Mouse (Mus musculus): ENCODE measurements around the gene Ccser1. TPM values are rescaled to one million over a fixed set of nuclear protein-coding genes. Genes with fewer than 3 reads are reported as not detected.

The Ccser1 gene
- total RNA-seq, 2 experiments from 2014 or later: 0.47 to 1.9 TPM

DNA sequence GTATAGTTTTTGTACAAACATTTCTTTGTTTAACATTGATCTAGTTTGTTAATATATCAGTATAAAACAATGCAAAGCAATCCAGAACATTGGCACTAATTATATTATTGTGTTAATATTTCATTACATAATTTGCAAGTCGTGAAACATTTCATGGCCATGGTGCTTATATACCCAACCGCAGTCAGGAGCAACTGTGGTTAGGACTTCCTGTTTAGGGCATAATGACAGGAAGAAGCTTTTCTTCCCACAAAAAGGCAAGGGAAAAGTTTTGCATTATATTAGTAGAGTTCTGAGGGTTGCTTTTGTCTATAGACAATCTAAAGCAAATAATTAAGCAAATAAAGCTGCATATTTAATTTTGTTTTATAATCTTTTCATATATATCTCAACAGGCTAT is 247.4 kb downstream of the Ccser1 start:
- peak; percentile 85 for ATAC-seq (replicated peaks; ENCODE audit: poor library complexity)

DNA sequence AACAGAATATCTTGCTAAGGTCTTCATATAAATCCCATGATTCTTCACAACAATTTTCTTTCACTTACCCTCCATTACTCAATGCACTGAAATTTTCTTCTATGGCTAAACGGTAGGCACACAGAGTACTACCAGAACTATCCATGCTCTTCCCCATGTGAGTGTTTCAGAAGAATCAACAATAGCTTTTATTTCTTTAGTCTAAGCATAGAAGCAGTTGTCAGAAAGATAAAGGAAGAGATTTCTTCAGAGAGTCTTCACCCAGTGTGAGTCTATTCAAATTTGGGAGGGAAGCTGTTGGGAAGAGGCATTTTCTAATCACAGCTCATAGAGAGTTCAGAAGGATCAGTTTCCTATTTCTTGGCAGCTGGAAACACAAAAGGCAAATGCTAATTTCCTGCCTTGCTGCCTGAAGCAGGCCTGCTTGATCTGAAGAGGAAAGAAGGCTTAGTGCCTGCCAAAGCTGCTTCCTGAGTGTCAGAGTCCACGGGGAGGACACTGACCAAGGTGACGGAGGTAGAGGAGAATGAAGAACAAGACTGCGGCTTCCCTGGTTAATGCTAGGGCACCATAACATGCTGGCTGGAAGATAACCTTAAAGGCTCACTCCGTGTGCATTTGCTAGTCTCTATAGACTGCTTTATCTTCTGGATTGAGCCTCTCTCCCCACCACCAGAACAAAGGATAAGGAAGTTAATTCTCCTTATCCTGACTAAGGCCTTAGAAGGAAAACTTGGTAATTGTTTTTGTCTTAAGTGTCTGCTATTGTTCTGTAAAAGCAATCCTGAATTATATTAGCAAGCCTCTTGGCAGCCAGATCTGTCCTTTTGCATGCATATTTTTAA is 251.0 kb downstream of the Ccser1 start:
- 0 out of 2 replicates have a peak, but pooled peaks have one; percentile 41 for ATAC-seq (replicated peaks; ENCODE audit: poor library complexity)

DNA sequence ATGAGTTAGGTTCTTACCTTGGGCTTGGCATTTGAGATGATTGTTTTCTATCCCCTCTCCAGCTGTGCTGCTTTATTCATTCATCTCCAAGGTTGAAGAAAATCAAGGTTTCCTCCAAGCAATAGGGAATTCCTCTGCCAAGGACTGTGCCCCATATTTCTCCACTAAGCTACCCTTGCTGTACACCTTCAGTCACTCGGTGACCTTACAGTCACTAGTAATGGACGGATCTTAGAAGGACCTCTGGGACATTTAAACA is 251.5 kb downstream of the Ccser1 start:
- ATAC-seq (replicated peaks; ENCODE audit: poor library complexity): no peak

DNA sequence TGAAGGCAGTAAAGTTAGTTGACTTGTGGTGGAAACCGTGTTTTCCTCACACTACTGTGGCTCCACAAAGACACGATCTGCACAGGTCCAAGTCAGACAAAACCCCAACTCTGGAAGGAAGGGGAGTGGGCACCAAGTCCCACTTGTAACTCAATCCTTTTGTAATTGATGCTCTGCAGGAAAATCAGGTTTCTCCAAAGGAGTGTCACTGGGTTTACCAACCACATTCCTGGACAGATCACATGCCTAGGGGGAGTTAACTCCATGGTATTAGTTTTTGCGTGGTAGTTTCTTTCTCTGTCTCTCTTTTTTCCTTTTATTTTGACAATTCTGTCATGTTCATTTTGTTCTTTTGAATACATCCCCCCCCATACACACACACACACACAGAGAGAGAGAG is 252.0 kb downstream of the Ccser1 start:
- ATAC-seq (replicated peaks; ENCODE audit: poor library complexity): no peak

DNA sequence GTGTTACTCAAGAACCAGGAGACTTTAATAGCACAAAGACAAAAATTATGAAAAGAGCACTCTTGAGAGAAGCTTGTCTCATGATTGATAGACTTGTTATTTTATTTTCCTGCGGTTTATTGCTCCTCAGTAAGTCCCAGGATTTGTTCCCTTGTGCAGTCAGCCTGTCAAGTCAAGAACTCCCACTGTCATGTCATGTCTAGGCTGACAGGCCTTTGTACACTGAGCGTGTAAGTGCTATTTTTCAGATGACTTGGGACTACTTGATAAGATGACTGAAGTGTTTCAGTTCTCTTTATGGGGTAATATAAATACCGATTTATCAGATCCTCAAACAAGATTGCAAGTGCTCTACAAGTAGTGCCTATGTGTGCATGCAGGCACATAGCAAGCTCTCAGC is 252.6 kb downstream of the Ccser1 start:
- 0 out of 2 replicates have a peak, but pooled peaks have one; percentile 31 for ATAC-seq (replicated peaks; ENCODE audit: poor library complexity)

DNA sequence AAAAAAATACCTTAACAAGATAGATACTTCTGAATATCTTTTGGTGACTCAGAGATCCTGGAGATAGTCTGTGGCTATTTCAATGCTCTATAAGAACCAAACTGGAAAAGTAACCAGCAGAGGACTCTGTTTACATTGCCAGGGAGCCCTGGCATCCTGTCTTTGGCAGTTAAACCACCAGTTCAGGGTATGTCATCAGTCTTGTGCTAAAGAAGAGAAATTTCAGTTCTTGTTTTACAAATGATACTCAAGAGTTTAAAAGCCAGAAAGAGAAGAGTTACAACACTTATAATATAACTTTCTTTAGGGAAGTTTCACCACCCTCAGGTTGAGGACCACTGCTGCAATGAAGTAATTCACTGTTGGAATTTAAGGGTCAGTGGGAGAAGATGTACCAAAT is 258.0 kb downstream of the Ccser1 start:
- ATAC-seq (replicated peaks; ENCODE audit: poor library complexity): peak; percentile 96

DNA sequence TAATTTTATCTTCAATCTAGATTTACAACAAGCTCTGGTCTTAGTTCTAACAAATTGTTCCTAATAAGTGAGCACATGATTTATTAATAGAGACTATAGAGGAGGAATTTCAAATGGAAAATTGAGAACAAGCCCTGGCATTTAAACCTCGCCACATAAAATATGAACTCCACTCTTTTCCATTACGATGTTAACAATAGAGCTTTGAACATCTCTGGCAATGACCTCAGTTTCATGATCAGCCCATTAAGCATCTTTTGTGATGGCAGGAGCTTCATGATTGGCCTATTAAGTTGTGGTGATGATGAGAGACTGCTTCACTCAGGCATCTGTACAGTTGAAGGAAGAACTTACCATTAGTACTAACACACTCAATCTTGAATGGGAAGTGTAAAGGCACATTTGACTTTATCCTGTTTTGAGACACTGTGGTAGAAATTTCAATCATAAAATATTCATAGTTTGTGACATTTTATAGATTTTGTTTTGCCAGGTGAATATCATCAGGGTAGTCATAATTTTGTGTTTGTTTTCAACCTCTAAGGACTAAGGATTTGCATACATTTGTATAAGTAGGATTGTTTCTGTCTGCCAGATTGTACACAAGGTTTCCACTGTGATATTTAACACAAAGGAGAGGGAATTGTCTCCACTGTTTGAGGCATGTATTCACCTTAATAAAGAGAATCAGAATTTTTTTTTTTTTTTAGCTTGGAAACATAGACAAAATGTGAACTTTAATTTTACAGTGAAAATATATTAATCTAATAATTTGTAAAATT is 291.4 kb downstream of the Ccser1 start:
- ATAC-seq (replicated peaks; ENCODE audit: poor library complexity): no peak

DNA sequence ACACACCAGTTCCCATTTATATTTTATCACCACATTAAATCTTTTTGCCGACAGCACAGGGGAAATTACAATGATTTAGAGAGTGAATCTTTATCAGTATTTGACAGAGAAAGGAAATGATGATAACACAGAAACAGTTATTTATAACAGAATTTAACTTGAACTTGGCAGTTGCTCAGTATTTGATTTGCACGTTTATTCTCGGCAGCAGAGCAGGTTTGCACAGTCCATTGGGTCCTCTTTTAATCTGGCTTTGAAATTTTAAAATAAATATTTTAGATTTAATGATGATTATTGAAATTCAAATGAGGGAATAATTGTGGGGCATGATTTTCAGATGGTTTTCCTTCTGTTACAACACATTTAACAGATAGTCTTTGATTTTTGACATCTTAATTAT is 305.2 kb downstream of the Ccser1 start:
- no peak for ATAC-seq (replicated peaks; ENCODE audit: poor library complexity)

DNA sequence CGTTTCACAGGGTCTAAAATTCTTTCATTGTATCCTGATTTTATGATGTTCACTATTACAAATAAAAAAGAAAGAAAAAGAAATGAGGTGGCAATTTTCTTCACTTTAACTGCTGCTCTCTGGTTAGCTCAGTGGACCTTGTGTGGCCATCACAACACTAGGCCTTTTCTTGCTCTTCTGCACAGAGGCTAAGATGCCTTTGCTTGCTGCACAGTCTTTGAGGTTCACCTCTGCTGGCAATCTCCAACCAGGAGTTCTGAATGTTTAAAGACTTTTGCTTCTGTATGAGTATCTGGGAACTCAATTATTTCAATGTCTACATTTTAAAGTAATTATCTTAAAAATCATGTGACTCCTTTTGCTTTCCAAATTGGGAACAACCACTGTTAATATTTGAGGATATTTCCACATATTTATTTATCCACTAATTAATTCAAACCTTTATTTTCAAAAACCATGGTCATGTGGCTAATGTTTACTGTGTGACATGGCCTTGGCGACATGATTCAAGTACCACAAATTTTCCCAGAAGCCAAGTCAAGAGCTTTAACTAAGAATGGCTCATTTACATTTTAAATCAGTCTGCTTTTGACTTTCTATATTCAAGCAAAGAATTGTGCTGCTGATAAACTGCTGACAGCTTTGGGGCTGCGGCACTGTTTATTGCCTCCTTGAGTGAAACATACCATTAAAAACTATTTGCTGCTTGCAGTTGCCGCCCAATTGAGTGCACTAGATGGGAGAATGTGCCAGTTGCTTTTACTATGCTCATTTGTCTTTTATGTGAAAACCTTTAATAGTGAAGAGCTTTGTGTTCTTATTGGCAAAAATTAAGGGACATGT is 312.1 kb downstream of the Ccser1 start:
- no peak for ATAC-seq (replicated peaks; ENCODE audit: poor library complexity)

DNA sequence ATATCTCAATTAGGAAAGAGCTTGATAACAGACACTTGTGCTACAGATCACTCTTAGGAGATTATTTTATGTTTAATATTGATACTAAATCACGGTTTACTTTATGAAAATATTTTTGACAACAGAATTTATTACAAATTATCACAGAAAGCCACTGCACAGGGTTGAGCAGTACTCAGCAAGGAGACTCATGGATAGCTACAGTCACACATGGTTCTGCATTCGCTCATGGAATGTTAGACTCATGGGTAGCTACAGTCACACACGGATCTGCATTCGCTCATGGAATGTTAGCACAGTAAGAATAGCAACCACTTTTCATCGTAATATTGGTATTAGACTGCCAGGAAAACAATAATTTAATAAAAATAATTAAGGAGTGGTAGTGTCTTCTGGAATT is 313.3 kb downstream of the Ccser1 start:
- no peak for ATAC-seq (replicated peaks; ENCODE audit: poor library complexity)

DNA sequence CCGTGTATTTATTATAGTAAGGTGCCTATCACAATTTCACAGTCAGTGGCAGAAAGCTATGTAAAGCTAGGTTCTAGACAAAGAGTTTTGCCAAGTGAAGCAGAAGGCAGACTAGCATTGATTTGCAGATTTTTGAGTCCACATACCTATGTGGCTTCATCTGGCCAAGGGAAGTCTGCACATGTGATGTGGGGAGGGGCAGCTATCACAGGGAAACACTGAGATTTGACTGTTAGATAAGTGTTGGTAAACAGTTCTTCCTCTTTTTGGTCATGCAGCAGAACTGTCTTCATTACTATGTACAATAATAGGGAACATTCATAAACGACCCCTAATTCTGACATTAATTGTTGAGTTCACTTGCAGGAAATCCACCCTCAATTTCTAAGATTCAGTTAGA is 335.2 kb downstream of the Ccser1 start:
- ATAC-seq (replicated peaks; ENCODE audit: poor library complexity): peak; percentile 83

DNA sequence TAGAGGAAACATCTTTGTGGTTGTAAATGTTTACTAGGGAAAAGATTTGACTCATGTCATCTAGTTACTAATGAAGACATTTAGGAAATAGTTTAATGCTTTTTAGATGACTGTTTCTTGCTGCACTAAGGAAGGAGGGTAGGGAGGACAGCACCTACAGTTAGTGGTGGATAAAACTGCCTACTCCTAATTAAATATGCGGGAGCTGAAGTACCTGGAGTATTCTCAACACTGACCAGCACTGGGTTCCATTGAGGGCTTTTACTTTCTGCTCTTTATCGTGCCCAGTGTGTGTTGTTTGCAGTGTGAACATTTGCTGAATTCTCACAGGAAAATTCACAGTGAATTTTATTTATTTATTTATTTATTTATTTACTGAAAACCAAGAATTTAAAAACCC is 341.5 kb downstream of the Ccser1 start:
- ATAC-seq (replicated peaks; ENCODE audit: poor library complexity): no peak

DNA sequence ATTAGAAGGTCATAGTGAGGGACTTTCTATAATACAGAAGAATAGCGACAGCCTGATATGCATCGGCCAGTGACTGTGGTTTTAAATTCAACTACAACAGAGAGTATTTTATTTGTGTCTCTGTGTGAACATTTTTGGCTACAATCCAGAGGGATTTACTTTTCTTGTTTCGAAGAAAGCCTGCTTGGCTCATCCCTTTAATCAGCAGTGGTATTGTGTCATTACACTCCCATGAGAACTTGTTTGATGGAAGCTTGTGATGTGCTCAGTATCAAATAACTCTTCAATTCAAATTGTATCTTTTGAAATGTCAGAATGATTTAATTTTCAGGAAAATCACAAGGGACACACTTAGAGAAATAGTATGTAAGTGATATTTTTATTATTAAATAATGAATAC is 342.0 kb downstream of the Ccser1 start:
- ATAC-seq (replicated peaks; ENCODE audit: poor library complexity): no peak

DNA sequence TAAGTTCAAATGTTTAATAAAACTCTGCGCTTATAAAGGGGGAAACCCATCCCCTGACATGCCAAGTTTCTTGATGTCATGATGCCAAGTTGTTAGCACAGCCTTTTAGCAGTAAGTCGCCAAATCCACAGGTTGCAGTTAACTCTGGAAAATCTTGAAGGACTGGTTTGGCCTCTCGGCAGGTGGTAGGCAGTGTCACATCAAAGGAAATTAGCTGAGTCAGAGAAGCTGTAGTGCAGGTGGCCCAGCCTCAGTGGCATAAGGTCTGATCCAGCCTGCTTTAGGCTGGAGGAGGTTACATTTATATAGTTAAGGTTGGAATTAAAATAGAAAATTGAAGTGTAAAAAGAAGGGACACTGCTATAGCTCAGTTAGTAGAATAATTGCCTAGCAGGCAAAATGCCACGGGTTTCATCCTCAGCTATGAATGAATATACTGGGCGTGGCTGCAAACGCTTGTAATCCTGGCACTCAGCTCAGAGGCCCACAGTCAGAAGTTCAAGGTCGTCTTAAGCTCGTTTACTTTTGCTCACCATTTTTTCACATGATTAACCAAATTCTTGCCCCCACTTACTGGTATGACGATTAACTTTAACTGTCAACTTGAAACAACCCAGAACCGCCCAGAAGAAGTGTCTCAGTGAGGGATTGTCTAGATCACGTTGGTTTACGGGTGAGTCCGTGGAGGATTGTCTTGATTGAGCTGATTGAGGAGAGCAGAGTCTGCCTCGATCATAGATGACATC is 343.8 kb downstream of the Ccser1 start:
- no peak for ATAC-seq (replicated peaks; ENCODE audit: poor library complexity)

DNA sequence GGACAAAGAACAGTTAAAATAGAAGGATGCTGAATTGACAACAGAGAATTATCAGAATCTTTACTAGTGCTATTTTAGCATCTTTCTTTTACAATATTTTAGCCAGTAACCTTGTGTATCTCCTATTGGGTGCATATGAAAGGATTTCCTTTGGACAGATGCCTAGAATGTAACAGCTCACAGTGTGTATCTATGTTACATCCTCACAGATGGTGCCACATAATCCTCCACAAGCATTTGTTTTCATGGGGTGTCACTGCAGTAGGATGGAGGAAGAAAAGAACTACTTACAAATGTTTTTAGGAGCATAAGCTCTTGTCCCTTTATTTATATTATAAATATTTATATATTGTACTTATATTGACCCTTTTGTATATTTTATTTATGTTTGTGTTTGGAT is 360.6 kb downstream of the Ccser1 start:
- ATAC-seq (replicated peaks; ENCODE audit: poor library complexity): no peak

DNA sequence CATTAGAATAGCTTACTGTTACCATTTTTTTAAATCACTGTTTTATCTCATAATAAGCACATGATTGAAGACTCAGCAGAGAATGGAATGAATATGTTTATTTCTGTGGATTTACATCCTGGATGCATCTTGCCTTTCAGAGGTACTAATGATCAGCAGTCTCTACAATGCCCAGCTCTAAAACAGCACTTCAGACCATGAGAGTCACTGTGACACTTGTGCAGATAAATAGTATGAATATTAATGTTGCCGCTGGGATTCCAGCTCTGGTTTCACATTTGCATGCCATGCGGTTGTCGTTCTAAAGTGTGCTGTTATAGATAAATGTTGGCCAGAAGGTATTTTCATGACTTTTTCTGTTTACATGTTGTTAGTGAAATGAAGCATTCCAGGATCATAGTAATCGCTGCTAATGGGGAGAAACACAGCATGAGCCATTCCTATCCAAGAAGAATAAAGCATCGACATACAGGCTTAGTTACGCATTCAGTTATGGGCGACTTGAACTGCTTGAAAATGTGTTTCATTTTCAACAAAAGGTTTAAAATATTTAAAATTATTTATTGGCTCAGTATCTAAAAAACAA is 363.4 kb downstream of the Ccser1 start:
- no peak for ATAC-seq (replicated peaks; ENCODE audit: poor library complexity)

DNA sequence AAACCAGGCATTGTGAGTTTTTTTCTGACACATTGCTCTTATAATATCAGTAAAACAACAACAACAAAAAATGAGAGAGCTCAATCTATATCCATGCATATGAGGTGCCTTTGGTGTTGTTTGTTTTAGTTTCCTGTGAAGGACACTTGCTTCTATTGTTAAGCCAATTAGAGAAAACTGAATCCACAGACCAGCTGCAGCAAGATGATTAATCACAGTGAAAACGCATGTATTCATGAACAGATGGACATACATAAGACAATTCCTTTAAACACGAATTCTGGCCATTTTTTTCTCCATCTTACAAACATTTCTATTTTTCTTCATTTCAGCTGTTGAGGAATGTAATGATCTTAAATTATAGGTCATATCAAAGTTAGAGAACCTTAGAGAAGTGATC is 387.4 kb downstream of the Ccser1 start:
- ATAC-seq (replicated peaks; ENCODE audit: poor library complexity): no peak

DNA sequence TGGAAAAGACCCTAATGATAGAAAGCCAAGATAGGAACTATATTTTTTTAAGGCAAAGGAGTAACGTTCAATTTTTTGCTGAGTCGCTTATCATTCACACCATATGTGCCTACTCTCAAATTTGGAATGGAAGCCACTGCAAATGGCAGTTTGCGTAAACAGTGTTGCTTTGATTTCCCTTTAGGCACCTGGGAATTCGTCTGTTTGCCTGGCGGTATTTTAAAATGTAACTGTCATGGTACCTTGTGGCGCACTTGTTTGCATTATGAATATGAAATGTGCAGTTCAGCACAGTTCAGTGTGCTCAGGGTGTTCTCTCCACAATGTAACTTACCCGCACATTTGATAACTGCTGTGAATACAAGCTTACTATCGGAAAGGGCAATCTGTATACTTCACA is 387.8 kb downstream of the Ccser1 start:
- no peak for ATAC-seq (replicated peaks; ENCODE audit: poor library complexity)

DNA sequence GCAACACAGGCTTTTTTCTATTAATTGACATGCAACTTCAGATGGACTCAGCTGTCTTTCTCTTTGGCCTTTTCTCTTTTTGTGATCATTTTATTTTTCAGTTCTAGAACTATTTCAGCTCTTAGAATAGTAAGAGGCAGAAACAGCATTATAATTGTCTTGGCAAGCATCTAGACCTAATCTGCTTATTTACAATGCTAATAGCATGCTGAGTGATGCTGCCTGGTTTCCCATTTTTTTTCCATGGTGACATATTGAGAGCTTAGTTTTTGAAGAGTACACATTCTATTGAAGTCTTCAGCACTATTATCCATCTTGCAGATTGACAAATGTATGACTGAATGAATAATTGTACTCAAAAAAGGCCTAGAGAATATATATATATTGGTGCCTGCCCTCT is 401.6 kb downstream of the Ccser1 start:
- ATAC-seq (replicated peaks; ENCODE audit: poor library complexity): no peak

DNA sequence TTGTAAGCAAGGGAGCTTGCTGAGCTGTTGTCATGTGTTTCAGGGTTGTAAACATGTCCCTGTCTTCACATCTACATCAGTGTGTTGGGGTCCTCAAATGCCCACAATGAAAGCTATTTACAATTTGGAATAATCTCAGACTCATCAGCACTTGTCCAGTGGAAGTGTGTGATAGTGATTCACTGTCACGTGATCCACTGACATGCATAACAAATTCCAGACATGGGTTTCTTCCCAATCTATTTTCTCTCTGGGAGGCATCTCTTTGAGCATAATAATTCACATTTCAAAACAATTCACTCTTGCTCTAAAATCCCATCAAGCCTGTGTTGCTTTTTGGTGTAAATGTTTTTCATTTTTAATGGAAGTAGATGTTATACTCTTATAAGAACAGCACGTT is 408.9 kb downstream of the Ccser1 start:
- no peak for ATAC-seq (replicated peaks; ENCODE audit: poor library complexity)

DNA sequence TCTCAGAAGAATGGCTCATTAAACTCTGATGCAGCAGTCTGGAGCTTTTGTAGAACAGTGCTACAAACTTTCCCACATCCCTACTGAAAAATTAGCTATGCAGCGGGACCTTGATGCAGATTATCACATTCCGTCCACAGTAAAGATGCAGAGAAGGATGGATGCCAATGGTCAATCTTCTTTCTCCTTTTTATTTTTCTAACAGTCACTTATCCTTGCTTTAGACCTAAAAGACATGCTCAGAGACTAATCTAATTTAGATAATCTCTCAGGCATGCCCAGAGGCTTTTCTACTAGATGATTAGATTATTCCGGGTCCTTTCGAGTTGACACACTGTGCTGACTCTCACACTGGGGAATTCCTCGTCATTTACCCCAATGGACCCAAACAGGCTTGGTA is 421.8 kb downstream of the Ccser1 start:
- ATAC-seq (replicated peaks; ENCODE audit: poor library complexity): no peak
